Mouse (Mus musculus): Measurements from ENCODE around the gene Elac2.

GRCm38 (mm10) chr11:64971471-64971988, 7.3 kb upstream of the Elac2 start:
- no peak for TF ChIP-seq CTCF (IDR thresholded peaks at IDR 0.05; ENCODE audit: borderline replicate concordance, extremely low read depth, insufficient read depth, insufficient read length)
- TF ChIP-seq POLR2A (IDR thresholded peaks at IDR 0.05; ENCODE audit: borderline replicate concordance, extremely low read depth, insufficient read depth, insufficient read length, poor library complexity, severe bottlenecking) = no peak

All from brain, embryonic 14.5 days (tissue).